Mouse (Mus musculus) limb, embryonic 14.5 days (tissue): ENCODE data around the gene A730049H05Rik. TPM values are rescaled to one million over a fixed set of nuclear protein-coding genes. Genes with fewer than 3 reads are reported as not detected.

Experiments
- ATAC-seq: fragments of 200-750 bp; cut with Nextera tagmentation; 2 replicates; pipeline ENCODE4 v1.8.0; 2017; ENCODE audit warnings: low read depth, moderate number of reproducible peaks, moderate TSS enrichment; ENCODE audit not compliant: low FRiP score
- DNase-seq: peaks from one replicate; pipeline ENCODE4 v3.0.0-alpha.2; 2015; ENCODE audit warnings: low spot score
- H3K27ac ChIP-seq: fragments of 300-500 bp; sonication (generic); replicated peaks from 2 replicates; pipeline ENCODE4 v1.5.1; 2014; ENCODE audit warnings: low read depth, mild to moderate bottlenecking, low read length, moderate library complexity, mixed read lengths
- H3K27me3 ChIP-seq: fragments of 300-500 bp; sonication (generic); 2 replicates; pipeline ENCODE4 v1.6.1; 2014; ENCODE audit warnings: low read length, mixed read lengths; ENCODE audit not compliant: control insufficient read depth, insufficient read depth
- H3K36me3 ChIP-seq: fragments of 300-500 bp; sonication (generic); 2 replicates; pipeline ENCODE4 v1.6.1; 2014; ENCODE audit warnings: mild to moderate bottlenecking, low read length, moderate library complexity, mixed read lengths; ENCODE audit not compliant: control insufficient read depth, insufficient read depth
- H3K4me1 ChIP-seq: fragments of 300-500 bp; sonication (generic); 2 replicates; pipeline ENCODE4 v1.6.1; 2014; ENCODE audit warnings: antibody characterized with exemption, low read length, mixed read lengths; ENCODE audit not compliant: control insufficient read depth, insufficient read depth
- H3K4me2 ChIP-seq: fragments of 300-500 bp; sonication (generic); replicated peaks from 2 replicates; pipeline ENCODE4 v1.6.1; 2014; ENCODE audit warnings: low read depth, mild to moderate bottlenecking, low read length, moderate library complexity; ENCODE audit not compliant: severe bottlenecking
- H3K4me3 ChIP-seq: fragments of 300-500 bp; sonication (generic); replicated peaks from 2 replicates; pipeline ENCODE4 v1.5.1; 2014; ENCODE audit warnings: low read length
- H3K9ac ChIP-seq: fragments of 300-500 bp; sonication (generic); 2 replicates; pipeline ENCODE4 v1.6.1; 2014; ENCODE audit warnings: mild to moderate bottlenecking, low read depth, low read length, moderate library complexity; ENCODE audit not compliant: severe bottlenecking
- H3K9me3 ChIP-seq: fragments of 300-500 bp; sonication (generic); 2 replicates; pipeline ENCODE4 v1.6.1; 2016; ENCODE audit warnings: low read length; ENCODE audit not compliant: control insufficient read depth
- POLR2A ChIP-seq: fragments of 200-500 bp; IDR thresholded peaks from 2 replicates; pipeline ENCODE4 v1.8.0; 2012; ENCODE audit warnings: inconsistent platforms, mild to moderate bottlenecking, moderate library complexity, borderline replicate concordance; ENCODE audit not compliant: insufficient read depth, insufficient read length; ENCODE audit errors: extremely low read depth
- WGBS: fragments of 180-500 bp; shearing (Covaris S2); extraction: QIAGEN DNeasy Blood & Tissue Kit; methylation state at CpG from one replicate; pipeline ENCODE4 v1.1.7; 2014; 5-methylcytosine and 5-hydroxymethylcytosine counted together
- polyA plus RNA-seq, 2 experiments: library from polyadenylated mRNA; depleted of rRNA in 1 of 2; stranded (reverse) in 1 of 2; unstranded in 1 of 2; fragments of >200 nt; fragmentation: Nextera tagmentation in 1 of 2; extraction: Ambion mirVana in 1 of 2; gene quantifications; 2 replicates each; pipeline versions ENCODE4 v1.2.1 to v1.2.3; 2012 to 2014

A730049H05Rik gene
- polyA plus RNA-seq, 2 experiments: 0.10 to 0.63 TPM

DNA sequence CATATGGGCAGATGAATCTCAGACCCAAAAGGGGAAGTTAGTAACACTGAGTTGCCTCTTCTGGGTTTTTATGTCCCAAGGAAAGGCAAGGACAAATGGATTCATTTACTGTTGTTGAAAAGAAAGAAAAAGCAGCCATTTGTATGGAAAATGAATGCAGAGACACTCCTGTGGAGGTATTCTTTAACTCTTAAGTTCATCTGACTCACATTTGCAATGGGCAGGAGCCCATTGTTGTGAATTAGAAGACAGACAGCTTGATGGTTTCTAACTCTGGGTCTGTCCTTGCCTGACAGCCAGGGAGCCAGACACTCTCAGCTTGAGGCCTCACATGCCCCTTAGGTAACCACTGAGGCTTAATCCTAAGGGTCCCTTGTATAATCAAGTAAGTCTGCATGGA, 4.7 kb upstream of the A730049H05Rik start:
- Histone ChIP-seq H3K4me2 (no peak overlapping the region), H3K9me3 (no peaks in the 10 kb centered on the region), H3K27me3 (no peaks in the 10 kb centered on the region), H3K4me3 (no peak overlapping the region), H3K27ac (no peak overlapping the region), H3K36me3 (peaks cover 22% of the 10 kb centered on the region), H3K9ac (no peak overlapping the region), H3K4me1 (no peaks in the 10 kb centered on the region)
- no peak for ATAC-seq
- no peak for TF ChIP-seq POLR2A
- no peak for DNase-seq

DNA sequence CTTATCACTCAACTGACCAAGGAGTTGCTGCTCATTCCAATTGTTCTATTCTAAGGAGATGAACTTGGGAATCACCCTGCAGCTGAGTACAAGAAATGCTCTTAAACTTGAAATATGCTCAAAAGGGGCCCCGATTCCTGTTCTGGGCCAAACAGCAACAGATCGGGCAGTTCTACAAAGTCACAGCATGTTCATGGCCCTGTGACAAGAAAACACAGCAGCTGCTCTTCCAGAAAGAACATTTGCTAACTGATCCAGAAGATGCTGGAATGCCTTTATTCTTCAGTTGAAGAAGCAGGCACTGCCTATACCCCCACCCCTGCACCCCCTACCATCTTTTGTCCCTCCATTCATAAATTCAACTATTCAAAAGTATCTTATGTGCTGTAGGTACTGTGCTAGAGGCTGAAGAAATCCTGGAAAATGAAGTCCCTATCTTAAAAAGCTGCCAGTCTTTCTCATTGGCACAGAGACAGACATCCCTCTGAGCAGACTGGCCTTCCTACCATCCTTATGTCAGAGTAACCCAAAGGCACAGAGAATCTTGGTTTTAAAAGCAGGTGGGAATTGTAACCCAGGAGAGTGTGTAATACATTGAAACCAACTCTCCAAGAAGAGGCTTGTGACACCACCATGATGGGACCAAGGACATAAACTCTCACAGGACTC, 3.4 kb upstream of the A730049H05Rik start:
- Histone ChIP-seq H3K27me3 (no peaks in the 10 kb centered on the region), H3K4me2 (no peak overlapping the region), H3K9ac (no peak overlapping the region), H3K9me3 (no peaks in the 10 kb centered on the region), H3K4me3 (no peak overlapping the region), H3K4me1 (no peaks in the 10 kb centered on the region), H3K27ac (no peak overlapping the region), H3K36me3 (peaks cover 16% of the 10 kb centered on the region)
- 78% methylated on average over 2 of the region's 2 CpGs for WGBS
- ATAC-seq: no peak
- TF ChIP-seq POLR2A: no peak
- DNase-seq: no peak

DNA sequence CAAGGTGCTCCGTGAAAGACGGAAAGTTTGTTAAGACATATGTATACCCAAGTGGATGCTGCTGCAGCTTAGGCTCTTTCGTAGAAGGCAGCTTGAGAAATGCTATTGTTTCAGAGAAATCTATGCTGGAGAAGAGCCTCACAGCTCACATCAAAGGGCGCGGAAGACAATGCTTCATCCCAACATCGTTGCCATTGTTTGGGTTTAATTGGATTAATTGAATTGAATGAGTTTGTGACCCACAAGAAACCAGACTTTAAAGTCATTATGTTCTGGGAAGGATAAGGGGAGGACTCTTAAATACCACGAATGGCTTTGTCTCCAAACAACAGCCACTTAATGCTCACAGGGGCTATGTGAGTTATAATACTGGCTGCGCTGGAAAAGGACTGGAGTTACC, 1.4 kb downstream of the A730049H05Rik start:
- ATAC-seq (no peak), DNase-seq (no peak)
- H3K4me1 ChIP-seq: no peaks in the 10 kb centered on the region
- H3K9me3 ChIP-seq: no peaks in the 10 kb centered on the region
- TF ChIP-seq POLR2A: no peak
- no peak overlapping the region for H3K27ac ChIP-seq
- no peaks in the 10 kb centered on the region for H3K27me3 ChIP-seq
- no peak overlapping the region for H3K9ac ChIP-seq
- no peak overlapping the region for H3K4me2 ChIP-seq
- WGBS: 76% methylated on average over 8 of the region's 8 CpGs
- H3K36me3 ChIP-seq: peaks cover 16% of the 10 kb centered on the region
- no peak overlapping the region for H3K4me3 ChIP-seq

DNA sequence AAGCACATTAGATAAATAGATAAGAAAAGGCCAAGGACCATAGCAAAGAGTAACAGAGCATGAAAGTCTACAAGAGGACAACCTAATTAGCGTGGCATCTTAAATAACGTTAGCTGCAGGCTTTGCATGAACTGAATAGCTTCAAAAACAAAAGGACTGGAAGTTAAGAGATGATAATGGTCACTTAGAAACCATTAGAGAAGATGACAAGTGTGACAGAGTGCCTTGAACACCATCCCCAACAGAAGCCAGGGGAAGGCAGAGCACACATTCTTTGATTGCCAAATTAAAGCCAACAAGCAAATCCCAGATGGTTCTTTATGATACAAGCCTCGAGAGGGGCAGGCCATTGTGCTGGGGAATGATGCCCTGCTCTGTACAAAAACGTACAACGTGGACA, 5.3 kb downstream of the A730049H05Rik start:
- H3K9me3 ChIP-seq: no peaks in the 10 kb centered on the region
- no peaks in the 10 kb centered on the region for H3K4me1 ChIP-seq
- no peak for DNase-seq
- no peak overlapping the region for H3K4me3 ChIP-seq
- H3K4me2 ChIP-seq: no peak overlapping the region
- 66% methylated on average over 5 of the region's 5 CpGs for whole genome bisulfite sequencing
- no peak overlapping the region for H3K27ac ChIP-seq
- ATAC-seq: no peak
- no peaks in the 10 kb centered on the region for H3K36me3 ChIP-seq
- no peak for TF ChIP-seq POLR2A
- no peaks in the 10 kb centered on the region for H3K27me3 ChIP-seq
- no peak overlapping the region for H3K9ac ChIP-seq

DNA sequence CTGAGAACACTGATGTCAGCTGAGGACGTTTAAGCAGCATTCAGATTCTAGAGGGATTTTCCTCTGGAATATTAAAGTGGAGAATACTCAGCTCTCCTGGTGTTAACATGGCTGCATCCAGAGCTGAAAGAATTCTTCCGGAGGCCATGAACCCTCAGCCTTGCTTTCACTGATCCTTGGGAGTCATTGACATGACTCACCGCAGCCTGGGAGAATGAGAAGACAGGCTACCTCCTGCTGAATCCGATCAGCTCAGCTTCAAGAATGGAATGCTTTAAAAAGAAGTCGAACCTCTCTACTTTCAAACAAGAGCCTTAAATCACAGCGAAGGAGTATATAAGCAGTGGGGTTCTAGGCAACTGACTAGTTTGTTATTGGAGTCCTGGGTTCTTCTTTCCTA, 5.7 kb downstream of the A730049H05Rik start:
- Histone ChIP-seq H3K9ac (no peak overlapping the region), H3K27me3 (no peaks in the 10 kb centered on the region), H3K4me3 (no peak overlapping the region), H3K9me3 (no peaks in the 10 kb centered on the region), H3K36me3 (no peaks in the 10 kb centered on the region), H3K4me1 (no peaks in the 10 kb centered on the region), H3K4me2 (no peak overlapping the region), H3K27ac (no peak overlapping the region)
- ATAC-seq: no peak
- DNase-seq: no peak
- TF ChIP-seq POLR2A: no peak
- 71% methylated on average over 6 of the region's 6 CpGs for WGBS

DNA sequence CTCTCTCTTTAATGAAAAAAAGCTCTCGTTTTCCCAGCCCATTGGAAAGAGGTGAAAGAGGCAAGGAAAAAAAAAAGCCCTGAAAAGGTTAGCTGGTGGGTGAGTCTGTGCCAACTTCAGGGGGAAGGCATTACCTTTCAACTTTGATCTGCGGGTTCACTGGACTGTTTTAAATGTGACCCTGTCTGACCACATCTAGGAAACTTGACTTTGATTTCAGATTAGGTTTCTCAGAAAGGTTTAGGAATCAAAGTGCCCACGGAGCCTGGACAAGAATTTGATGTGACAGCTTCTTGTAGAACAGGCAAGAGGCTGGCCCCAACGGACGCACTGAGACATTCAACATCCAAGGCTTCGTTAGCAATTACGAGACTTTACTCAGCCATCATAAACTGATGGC, 7.7 kb downstream of the A730049H05Rik start:
- H3K9ac ChIP-seq: no peak overlapping the region
- no peak overlapping the region for H3K27ac ChIP-seq
- H3K36me3 ChIP-seq: no peaks in the 10 kb centered on the region
- no peak overlapping the region for H3K4me2 ChIP-seq
- H3K27me3 ChIP-seq: no peaks in the 10 kb centered on the region
- no peak for TF ChIP-seq POLR2A
- ATAC-seq: no peak
- no peak for DNase-seq
- WGBS: 37% methylated on average over 7 of the region's 7 CpGs
- H3K4me3 ChIP-seq: no peak overlapping the region
- no peaks in the 10 kb centered on the region for H3K4me1 ChIP-seq
- no peaks in the 10 kb centered on the region for H3K9me3 ChIP-seq
